Mouse (Mus musculus): ENCODE measurements around the gene Srf.

Srf gene

GRCm38 (mm10) chr17:46520385-46520979, 35.5 kb downstream of the Srf start:
- DNase-seq (ENCODE audit: low spot score in 2 of 2) = no peak

GRCm38 (mm10) chr17:46519971-46520370, 36.0 kb downstream of the Srf start:
- no peak for DNase-seq (ENCODE audit: low spot score in 2 of 2)

GRCm38 (mm10) chr17:46513329-46513728, 42.6 kb downstream of the Srf start:
- no peak for DNase-seq (ENCODE audit: low spot score in 2 of 2)

GRCm38 (mm10) chr17:46511059-46511710, 44.8 kb downstream of the Srf start:
- no peak for DNase-seq (ENCODE audit: low spot score in 2 of 2)

- DNase-seq (ENCODE audit: low spot score in 2 of 2) = no peak
Observed at GRCm38 (mm10) chr17:46505617-46506016, 50.4 kb downstream of the Srf start.

GRCm38 (mm10) chr17:46503847-46504638, 51.9 kb downstream of the Srf start:
- DNase-seq (ENCODE audit: low spot score in 2 of 2) = no peak

GRCm38 (mm10) chr17:46502775-46503174, 53.2 kb downstream of the Srf start:
- DNase-seq (ENCODE audit: low spot score in 2 of 2) = no peak
